Mouse (Mus musculus): ENCODE measurements at regions not wholly inside any gene's neighbourhood (a gene's known extent, or its start where the extent isn't known, plus 50 kb on each side); places are given as distances from the start of the nearest gene placed in this dataset.

DNA sequence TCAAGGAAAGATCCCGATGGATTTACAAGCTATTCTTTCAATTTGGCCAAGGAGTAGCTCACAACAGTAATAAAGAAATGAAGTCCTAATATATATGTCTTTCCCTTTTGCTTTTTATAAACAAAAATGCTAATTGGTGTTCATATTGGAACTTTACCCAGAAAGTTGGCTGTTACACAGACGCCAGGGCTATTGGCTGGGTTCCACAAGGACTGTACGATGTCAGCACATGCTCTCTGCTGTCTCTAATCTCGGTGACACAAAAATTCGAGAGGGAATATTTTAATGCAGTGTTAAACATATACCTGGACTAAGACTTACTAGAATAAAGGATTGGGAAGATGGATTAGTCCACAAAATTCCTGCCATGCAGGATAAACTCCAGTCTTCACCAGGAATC lies 162.9 kb upstream of the Nlrp1b start:
- no peak overlapping the region for H3K4me3 ChIP-seq (ENCODE audit: insufficient read depth in 1 of 2, low read depth in 1 of 2, low read length in 2 of 2, poor library complexity in 1 of 2, severe bottlenecking in 1 of 2)
- no peak overlapping the region for H3K9ac ChIP-seq (ENCODE audit: insufficient read depth, low read depth, low read length, poor library complexity, severe bottlenecking)
- no peaks in the 10 kb centered on the region for H3K36me3 ChIP-seq (ENCODE audit: control insufficient read depth, insufficient read depth, low read length, poor library complexity, severe bottlenecking)
- no peak for TF ChIP-seq ZC3H11A (IDR thresholded peaks at IDR 0.05; ENCODE audit: borderline replicate concordance, low read depth, low read length)
- TF ChIP-seq ZNF384 (IDR thresholded peaks at IDR 0.05; ENCODE audit: low read depth, low read length): no peak
- TF ChIP-seq HCFC1 (IDR thresholded peaks at IDR 0.05; ENCODE audit: borderline replicate concordance, insufficient read depth, low read length): no peak
- TF ChIP-seq CHD2 (IDR thresholded peaks at IDR 0.05; ENCODE audit: low read depth, low read length): no peak
- no peak for TF ChIP-seq MAFK (IDR thresholded peaks at IDR 0.05; ENCODE audit: insufficient read depth, low read depth, low read length)
- DNase-seq (ENCODE audit: low read depth, low spot score): no peak
- no peak overlapping the region for H3K27ac ChIP-seq (ENCODE audit: insufficient read depth, low read depth, low read length, poor library complexity, severe bottlenecking)
- in situ Hi-C loops (cut with MboI; ENCODE audit: low sequenced_read_pairs in 2 of 2, unreplicated experiment in 2 of 2): no loop called here
- no peaks in the 10 kb centered on the region for H3K9me3 ChIP-seq (ENCODE audit: control insufficient read depth, insufficient read depth, low read depth, low read length)
- no peaks in the 10 kb centered on the region for H3K4me1 ChIP-seq (ENCODE audit: control insufficient read depth in 2 of 2, insufficient read depth in 2 of 2, low read length in 2 of 2, poor library complexity in 1 of 2)

- Histone ChIP-seq H3K36me3 (ENCODE audit: control insufficient read depth, insufficient read depth, low read length, poor library complexity, severe bottlenecking) (no peaks in the 10 kb centered on the region), H3K27ac (ENCODE audit: insufficient read depth, low read depth, low read length, poor library complexity, severe bottlenecking) (no peak overlapping the region), H3K9ac (ENCODE audit: insufficient read depth, low read depth, low read length, poor library complexity, severe bottlenecking) (no peak overlapping the region), H3K4me1 (ENCODE audit: control insufficient read depth in 2 of 2, insufficient read depth in 2 of 2, low read length in 2 of 2, poor library complexity in 1 of 2) (no peaks in the 10 kb centered on the region), H3K9me3 (ENCODE audit: control insufficient read depth, insufficient read depth, low read depth, low read length) (no peaks in the 10 kb centered on the region), H3K4me3 (ENCODE audit: insufficient read depth in 1 of 2, low read depth in 1 of 2, low read length in 2 of 2, poor library complexity in 1 of 2, severe bottlenecking in 1 of 2) (no peak overlapping the region)
- TF ChIP-seq ZC3H11A (IDR thresholded peaks at IDR 0.05; ENCODE audit: borderline replicate concordance, low read depth, low read length) (no peak), HCFC1 (IDR thresholded peaks at IDR 0.05; ENCODE audit: borderline replicate concordance, insufficient read depth, low read length) (no peak), MAFK (IDR thresholded peaks at IDR 0.05; ENCODE audit: insufficient read depth, low read depth, low read length) (no peak), ZNF384 (IDR thresholded peaks at IDR 0.05; ENCODE audit: low read depth, low read length) (no peak), CHD2 (IDR thresholded peaks at IDR 0.05; ENCODE audit: low read depth, low read length) (no peak)
- in situ Hi-C loops (cut with MboI; ENCODE audit: low sequenced_read_pairs in 2 of 2, unreplicated experiment in 2 of 2): no loop called here
- no peak for DNase-seq (ENCODE audit: low read depth, low spot score)
Observed at GRCm38 (mm10) chr11:71395023-71395422, 164.5 kb upstream of the Nlrp1b start.

- DNase-seq (ENCODE audit: low read depth, low spot score): no peak
- Histone ChIP-seq H3K36me3 (ENCODE audit: control insufficient read depth, insufficient read depth, low read length, poor library complexity, severe bottlenecking) (no peaks in the 10 kb centered on the region), H3K9ac (ENCODE audit: insufficient read depth, low read depth, low read length, poor library complexity, severe bottlenecking) (no peak overlapping the region), H3K4me3 (ENCODE audit: insufficient read depth in 1 of 2, low read depth in 1 of 2, low read length in 2 of 2, poor library complexity in 1 of 2, severe bottlenecking in 1 of 2) (no peak overlapping the region), H3K4me1 (ENCODE audit: control insufficient read depth in 2 of 2, insufficient read depth in 2 of 2, low read length in 2 of 2, poor library complexity in 1 of 2) (no peaks in the 10 kb centered on the region), H3K27ac (ENCODE audit: insufficient read depth, low read depth, low read length, poor library complexity, severe bottlenecking) (no peak overlapping the region), H3K9me3 (ENCODE audit: control insufficient read depth, insufficient read depth, low read depth, low read length) (no peaks in the 10 kb centered on the region)
- TF ChIP-seq HCFC1 (IDR thresholded peaks at IDR 0.05; ENCODE audit: borderline replicate concordance, insufficient read depth, low read length) (no peak), ZNF384 (IDR thresholded peaks at IDR 0.05; ENCODE audit: low read depth, low read length) (no peak), CHD2 (IDR thresholded peaks at IDR 0.05; ENCODE audit: low read depth, low read length) (no peak), ZC3H11A (IDR thresholded peaks at IDR 0.05; ENCODE audit: borderline replicate concordance, low read depth, low read length) (no peak), MAFK (IDR thresholded peaks at IDR 0.05; ENCODE audit: insufficient read depth, low read depth, low read length) (no peak)
- in situ Hi-C loops (cut with MboI; ENCODE audit: low sequenced_read_pairs in 2 of 2, unreplicated experiment in 2 of 2): no loop called here
Observed at GRCm38 (mm10) chr11:71395631-71396030, 165.1 kb upstream of the Nlrp1b start.

DNA sequence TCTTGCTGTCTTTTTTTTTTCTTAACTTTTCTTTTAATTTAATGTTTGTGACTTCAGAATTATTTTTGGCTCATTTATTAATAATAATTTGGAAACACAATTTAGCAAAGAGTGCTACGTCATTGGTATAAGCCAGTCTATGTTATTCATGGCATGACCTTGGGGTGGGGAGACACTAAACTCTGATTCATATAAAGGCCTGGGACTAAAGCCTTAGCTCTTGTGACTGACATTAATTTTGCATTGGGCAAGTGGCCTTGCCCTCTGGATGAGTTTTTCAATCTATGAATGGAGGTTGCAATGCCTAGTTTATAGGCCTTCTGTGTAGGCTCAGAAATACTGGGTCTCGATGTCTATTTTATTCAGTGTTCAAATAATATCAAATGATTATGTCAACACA lies 169.8 kb upstream of the Nlrp1b start:
- TF ChIP-seq MAFK (IDR thresholded peaks at IDR 0.05; ENCODE audit: insufficient read depth, low read depth, low read length): no peak
- TF ChIP-seq ZC3H11A (IDR thresholded peaks at IDR 0.05; ENCODE audit: borderline replicate concordance, low read depth, low read length): no peak
- TF ChIP-seq HCFC1 (IDR thresholded peaks at IDR 0.05; ENCODE audit: borderline replicate concordance, insufficient read depth, low read length): no peak
- in situ Hi-C loops (cut with MboI; ENCODE audit: low sequenced_read_pairs in 2 of 2, unreplicated experiment in 2 of 2): no loop called here
- H3K27ac ChIP-seq (ENCODE audit: insufficient read depth, low read depth, low read length, poor library complexity, severe bottlenecking): no peak overlapping the region
- no peak overlapping the region for H3K9ac ChIP-seq (ENCODE audit: insufficient read depth, low read depth, low read length, poor library complexity, severe bottlenecking)
- no peaks in the 10 kb centered on the region for H3K36me3 ChIP-seq (ENCODE audit: control insufficient read depth, insufficient read depth, low read length, poor library complexity, severe bottlenecking)
- no peak overlapping the region for H3K4me3 ChIP-seq (ENCODE audit: insufficient read depth in 1 of 2, low read depth in 1 of 2, low read length in 2 of 2, poor library complexity in 1 of 2, severe bottlenecking in 1 of 2)
- H3K4me1 ChIP-seq (ENCODE audit: control insufficient read depth in 2 of 2, insufficient read depth in 2 of 2, low read length in 2 of 2, poor library complexity in 1 of 2): no peaks in the 10 kb centered on the region
- no peak for DNase-seq (ENCODE audit: low read depth, low spot score)
- H3K9me3 ChIP-seq (ENCODE audit: control insufficient read depth, insufficient read depth, low read depth, low read length): no peaks in the 10 kb centered on the region
